Mouse (Mus musculus): ENCODE measurements around the gene Mecom.
A peak's percentile ranks its signal among the peaks of the same experiment; 100 is the strongest.
"Not testable (repeated sequence)": the region's sequence is repeated elsewhere in the genome, so short reads cannot be mapped to it uniquely, and the experiment has no call there.

Gene Mecom

DNA sequence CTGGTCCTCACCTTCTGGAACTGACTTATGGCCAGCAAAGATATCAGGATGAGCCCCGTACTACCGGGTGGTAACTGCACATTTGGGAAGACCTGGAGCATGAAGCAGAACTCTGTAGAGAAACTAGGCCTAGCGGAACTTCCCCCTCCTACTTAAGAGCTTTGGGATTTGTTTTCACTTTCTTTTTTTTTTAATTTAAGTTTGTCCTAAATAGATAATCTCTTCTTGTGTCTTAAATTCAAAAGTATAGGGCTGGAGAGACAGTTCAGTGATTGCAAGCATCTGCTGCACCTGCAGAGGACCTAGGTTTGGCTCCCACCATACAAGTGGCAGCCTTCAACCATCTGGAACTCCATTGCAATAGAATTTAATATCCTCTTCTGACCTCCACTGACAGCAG is at the start of gene Mecom:
Gene Mecom, minus strand, starts transcription at position 101 of the 400 bp plus-strand sequence.
- DNase-seq: peak; percentile 70

DNA sequence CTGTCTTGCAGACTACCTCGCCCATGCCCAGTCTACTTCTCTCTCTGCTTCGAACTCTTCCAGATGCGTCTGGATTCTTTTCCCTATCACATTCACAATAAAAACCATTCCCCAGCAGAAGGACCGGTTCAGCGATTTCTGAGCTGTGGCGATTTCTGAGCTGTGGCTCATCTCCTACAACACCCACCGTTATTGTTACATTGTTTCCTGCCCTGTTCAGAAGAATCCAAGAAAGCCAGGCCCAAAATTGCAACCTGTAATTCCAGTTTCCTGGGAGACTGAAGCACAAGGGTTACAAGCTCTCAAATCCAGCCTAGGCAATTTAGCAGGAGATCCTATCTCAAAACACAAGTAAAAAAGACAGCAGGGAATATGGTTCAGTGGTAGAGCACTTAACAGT is 49.5 kb upstream of the Mecom start:
- peak; percentile 55 for DNase-seq

DNA sequence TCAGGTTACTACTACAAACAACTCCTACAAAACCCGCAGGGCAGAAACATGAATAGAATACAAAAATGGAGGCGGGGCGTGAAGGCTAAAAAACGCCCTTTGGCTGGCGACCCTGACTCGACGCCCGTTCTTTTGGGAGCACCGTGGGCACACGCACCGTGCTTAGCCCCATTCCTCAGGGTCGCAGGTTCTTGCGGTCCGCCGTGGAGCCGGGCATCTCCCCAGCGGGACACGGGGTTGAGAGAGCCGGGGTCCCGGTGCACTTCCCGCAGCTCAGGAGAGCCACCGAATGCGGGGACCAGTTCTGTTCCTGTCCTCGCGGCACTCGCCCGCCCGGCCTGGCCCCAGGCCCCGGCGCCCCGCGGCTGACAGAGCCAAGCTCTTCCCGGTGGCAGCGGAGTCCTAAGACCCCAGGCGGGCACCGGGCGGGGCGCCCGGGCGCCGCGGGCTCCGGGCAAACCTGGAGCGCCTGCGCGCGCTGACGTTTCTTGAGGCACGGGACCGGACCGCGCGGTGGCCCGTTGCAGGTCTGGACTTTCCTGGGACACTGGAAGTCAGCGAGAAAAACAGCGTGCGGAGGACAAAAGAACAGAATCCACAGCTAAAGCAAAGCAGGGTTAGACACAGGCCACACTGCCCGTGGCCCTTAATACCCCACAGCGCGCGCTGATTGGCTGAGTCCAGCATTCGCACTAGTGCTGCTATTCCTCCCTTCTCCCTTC is 47.5 kb upstream of the Mecom start:
- DNase-seq: peak; percentile 96

DNA sequence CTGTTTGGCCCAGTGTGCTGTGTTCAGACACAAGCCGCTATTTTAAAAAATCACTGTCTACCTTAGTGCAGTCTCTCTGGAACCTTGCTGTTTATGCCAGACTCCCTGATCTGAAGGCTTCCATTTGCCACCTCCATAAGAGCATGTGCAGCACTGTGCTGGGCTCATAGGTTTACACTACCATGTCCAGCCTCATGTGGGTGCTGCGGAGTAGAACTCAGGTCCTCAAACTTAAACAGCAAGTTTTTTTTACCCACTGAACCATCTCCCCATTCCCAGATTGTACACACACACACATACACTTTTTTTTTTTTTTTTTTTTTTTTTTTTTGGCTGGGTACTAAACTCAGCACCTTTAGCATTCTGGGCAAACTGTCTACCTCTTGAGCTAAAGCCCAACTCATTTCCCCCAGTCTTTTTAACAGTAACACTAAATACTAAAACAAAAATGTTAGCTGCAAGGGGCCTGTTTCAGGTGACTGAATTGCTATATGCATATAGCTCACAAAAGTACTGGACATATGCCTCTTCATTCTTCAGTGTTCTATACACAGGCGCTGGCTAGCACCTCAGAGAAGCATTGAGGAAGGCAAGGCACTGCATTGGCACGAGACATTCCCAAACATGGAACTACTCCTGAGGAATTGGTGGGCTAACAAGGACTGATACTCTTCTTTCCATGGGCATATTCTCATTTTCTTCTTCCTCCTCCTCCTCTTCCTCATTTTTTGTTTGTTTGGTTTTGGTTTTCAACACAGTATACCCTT is 46.1 kb upstream of the Mecom start:
- DNase-seq: peak; percentile 83

DNA sequence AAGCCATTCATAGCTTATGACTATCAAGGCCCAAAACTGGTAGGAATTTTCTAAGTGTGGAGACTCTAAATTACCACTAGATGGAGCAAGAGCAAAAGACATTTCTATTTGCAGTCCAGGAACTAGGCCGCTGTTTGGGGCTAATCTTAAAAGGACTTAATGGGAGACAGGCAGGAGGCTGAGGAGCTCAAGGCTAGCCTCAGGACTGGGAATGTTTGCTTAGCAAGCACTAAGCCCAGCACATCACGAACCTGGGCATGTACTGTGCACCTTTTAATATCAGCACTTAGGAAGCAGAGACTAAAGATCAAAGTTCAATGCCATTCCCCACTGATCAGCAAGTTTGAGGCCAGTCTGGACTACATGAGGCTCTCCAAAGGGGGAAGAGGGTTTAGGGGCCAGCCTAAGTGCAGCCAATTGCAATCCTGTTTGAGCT is 44.6 kb upstream of the Mecom start:
- no peak for DNase-seq

GRCm38 (mm10) chr3:30588865-30589264 is 41.1 kb upstream of the Mecom start:
- DNase-seq: peak; percentile 29

DNA sequence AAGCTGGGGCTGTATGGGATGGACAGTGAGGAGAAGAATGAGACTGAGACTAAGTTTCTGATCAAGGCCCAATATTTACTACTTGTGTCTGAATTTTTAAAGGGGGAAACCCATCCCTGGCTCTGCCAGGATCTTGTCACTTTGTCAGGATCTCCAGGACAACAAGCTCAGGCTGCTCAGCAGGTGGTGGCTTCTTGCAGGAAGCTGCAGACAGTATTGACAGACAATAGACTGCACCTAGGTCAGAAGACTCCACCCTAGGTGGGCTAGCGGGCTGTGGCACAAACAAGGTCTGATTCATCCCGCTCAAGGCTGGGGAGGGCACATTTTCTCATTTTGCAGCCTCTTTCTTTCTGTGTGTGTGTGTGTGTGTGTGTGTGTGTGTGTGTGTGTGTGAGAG is 25.7 kb upstream of the Mecom start:
- DNase-seq: no peak

DNA sequence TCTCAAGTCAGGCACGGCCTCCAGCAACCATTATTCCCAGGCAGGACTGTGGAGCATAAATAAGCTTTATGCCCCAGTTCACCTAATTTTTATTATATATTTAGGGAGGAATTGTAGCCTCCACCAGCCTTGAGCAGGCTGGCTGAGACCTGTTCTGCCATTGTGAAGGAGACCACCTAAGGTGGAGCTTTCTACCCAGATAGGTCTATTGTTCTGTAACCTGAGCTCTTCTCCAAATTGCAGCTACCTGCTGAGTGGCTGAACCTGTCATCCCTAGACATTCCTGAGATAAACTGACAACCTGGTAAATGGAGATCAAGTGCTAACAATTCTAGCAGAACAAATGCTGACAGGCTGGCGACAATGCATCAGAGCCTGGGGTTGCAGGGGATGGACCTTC is 18.5 kb upstream of the Mecom start:
- not testable (repeated sequence) for DNase-seq

GRCm38 (mm10) chr3:30560677-30561314 is 13.0 kb upstream of the Mecom start:
- no peak for DNase-seq

DNA sequence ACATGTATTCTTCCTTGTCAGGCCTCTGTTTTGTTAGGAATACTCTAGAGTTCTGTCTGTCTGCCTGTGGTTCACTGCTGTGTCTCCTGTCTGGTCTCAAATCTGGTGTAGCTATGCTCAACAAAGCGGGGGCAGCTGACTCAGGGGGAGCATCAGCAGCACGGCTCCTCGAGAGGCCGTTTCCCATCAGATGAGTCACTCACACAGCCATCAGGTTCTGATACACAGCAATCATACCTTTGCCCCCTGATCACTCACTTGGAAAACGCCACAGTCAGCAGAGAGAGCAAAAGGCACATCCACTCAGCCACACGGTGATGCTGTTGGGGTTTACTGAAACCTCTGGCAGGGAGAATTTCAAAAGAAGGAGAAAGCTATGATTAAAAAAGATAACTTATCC is 5.9 kb upstream of the Mecom start:
- no peak for DNase-seq

DNA sequence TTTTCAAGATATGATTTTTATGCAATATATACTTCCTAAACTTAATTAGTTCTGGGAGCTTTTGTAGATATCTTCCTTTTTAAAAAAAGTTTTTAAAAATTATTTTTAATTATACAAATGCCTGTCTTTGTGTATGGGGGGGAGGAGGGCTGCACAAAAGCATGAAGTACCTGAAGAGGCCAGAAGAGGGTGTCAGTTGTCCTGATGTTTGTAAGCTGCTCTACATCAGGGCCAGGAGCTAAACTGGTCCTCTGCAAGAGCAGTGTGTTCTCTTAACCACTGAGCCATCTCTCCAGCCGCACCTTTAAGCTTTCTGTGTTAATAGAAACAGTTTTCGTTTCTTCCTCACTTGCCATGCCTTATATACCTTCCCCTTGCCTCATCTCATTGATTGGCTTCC is 2.4 kb upstream of the Mecom start:
- DNase-seq: peak; percentile 87

DNA sequence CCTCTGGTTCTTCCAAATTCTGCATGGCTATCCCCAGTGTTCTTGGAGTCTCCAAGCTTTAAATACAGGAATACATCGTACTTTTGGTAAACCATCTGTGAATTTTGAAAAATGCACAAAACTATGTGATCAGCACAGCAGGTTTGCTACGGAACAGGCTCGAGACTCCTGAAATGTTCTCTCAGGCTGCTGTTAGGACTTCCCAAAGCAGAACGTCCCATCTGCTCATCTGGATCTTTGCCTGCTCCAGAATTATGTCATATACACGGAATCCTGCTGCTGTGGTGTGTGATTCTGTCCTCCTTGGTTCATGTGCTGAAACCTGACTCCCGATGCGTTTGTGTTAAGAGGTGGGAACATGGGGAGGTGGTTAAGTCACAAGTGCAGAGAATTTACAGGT is 1.1 kb upstream of the Mecom start:
- peak; percentile 92 for DNase-seq

DNA sequence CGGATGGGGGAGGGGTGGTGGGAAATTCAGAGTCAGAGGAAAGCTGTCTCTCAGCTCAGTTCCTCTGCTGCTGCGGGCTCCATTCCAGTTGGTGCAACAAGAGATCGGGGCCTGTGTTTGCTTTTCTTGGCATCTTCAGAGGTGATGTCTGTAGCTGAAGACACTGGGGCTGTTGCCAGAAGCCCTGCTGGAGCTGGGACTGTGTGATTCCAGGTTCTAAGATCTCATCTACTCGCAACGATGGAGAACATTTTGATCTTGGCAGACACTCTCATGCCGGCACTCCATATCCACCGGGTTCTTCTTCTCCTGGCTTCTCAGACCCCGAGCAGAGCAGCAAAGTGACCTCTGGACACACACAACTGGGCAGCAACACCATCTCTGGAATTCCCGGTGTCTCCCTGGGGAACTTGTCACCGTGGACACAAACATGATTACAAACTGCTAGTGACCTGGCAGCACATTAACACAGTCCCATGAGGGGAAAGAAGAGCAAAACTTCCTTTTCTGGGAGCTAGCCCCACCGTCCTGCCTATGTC is 908 bp downstream of the Mecom start:
- peak; percentile 100 for DNase-seq

GRCm38 (mm10) chr3:30546366-30546765 is 1.4 kb downstream of the Mecom start:
- no peak for DNase-seq

DNA sequence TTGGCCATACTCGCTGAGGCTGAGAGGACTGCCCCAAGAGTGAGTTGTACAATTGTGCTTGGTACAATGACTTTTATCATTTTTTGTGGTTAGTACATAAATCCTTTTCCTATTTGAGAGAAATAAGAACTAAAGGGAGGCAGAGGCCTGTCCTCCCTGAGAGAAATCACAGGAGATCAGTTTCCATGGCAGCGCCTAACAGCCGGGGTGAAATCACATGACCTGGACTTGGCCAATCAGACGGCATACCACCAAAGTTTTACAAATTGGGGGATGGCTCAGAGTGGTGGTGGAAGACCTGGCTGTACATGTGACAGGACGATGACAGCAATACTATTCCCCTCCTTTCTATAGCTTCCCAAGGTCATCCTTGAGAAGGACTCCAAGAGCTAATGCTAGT is 2.6 kb downstream of the Mecom start:
- DNase-seq: peak; percentile 91

DNA sequence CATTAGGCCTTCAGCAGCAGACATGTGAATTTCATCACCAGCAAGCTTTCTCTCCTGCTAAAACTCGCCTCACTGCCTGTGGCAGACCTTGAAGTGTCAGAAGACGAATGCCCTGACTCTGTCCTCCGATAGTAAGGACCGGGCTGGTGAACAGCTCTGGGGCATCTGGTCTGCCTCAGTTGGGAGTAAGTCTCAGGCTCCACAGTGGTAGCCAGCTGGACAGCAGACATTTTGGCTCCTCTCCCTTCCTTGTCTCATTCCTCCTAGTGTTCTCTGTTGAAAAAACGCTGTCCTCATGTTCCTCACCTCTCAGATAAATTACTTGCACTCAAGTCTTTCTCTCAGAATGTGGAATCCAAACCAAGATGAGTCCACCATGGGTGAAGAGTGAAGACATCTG is 3.5 kb downstream of the Mecom start:
- DNase-seq: peak; percentile 92

- no peak for DNase-seq
Observed at GRCm38 (mm10) chr3:30535821-30536220, 12.0 kb downstream of the Mecom start.

GRCm38 (mm10) chr3:30520751-30521150 is 27.1 kb downstream of the Mecom start:
- not testable (repeated sequence) for DNase-seq

DNA sequence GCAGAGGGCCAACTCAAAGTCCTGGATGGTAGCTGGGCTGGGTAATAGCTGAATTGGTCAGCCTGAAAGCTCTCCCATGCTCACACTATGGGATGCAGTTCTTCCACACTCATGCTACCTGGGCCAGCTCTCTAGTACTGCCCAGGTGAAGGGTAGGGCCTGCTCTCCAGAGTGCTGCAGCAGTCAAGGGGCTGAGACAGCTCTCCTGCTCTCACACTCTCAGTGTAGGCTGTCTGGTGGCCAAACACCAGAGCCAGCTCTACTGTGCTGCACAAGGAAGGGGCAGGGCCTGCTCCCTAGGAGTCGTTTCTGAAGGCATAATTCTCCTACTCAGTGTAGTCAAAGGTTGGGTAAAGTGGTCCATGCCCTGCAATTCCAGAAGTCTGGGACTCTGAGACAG is 28.4 kb downstream of the Mecom start:
- DNase-seq: peak; percentile 76

- no peak for DNase-seq
Observed at GRCm38 (mm10) chr3:30515795-30516170, 32.0 kb downstream of the Mecom start.

GRCm38 (mm10) chr3:30514901-30515794 is 32.7 kb downstream of the Mecom start:
- peak; percentile 99 for DNase-seq

- peak; percentile 91 for DNase-seq
Observed at GRCm38 (mm10) chr3:30514051-30514754, 33.6 kb downstream of the Mecom start.
